Mouse (Mus musculus) heart, embryonic 10.5 days (tissue): ENCODE data around the gene Pdcd11. TPM values are rescaled to one million over a fixed set of nuclear protein-coding genes. Genes with fewer than 3 reads are reported as not detected.

Experiments
- DNase-seq: peaks from one replicate; pipeline ENCODE4 v3.0.0-alpha.2; 2017; ENCODE audit warnings: low spot score
- H3K27ac ChIP-seq: fragments of 300-500 bp; sonication (generic); 2 replicates; pipeline ENCODE4 v1.5.1; 2016; ENCODE audit warnings: mild to moderate bottlenecking
- H3K27me3 ChIP-seq: fragments of 300-500 bp; sonication (generic); 2 replicates; pipeline ENCODE4 v1.6.1; 2016; ENCODE audit warnings: mild to moderate bottlenecking; ENCODE audit not compliant: poor library complexity, insufficient read depth, severe bottlenecking
- H3K36me3 ChIP-seq: fragments of 300-500 bp; sonication (generic); 2 replicates; pipeline ENCODE4 v1.6.1; 2016; ENCODE audit warnings: mild to moderate bottlenecking, moderate library complexity
- H3K4me1 ChIP-seq: fragments of 300-500 bp; sonication (generic); 2 replicates; pipeline ENCODE4 v1.6.1; 2016; ENCODE audit warnings: mild to moderate bottlenecking
- H3K4me3 ChIP-seq: fragments of 300-500 bp; sonication (generic); 2 replicates; pipeline ENCODE4 v1.5.1; 2016; ENCODE audit warnings: mild to moderate bottlenecking, moderate library complexity
- H3K9me3 ChIP-seq: fragments of 300-500 bp; sonication (generic); 2 replicates; pipeline ENCODE4 v1.6.1; 2016; ENCODE audit warnings: mild to moderate bottlenecking, moderate library complexity
- WGBS: fragments of 180-500 bp; shearing (Covaris S2); methylation state at CpG from one replicate; pipeline ENCODE4 v1.1.7; 2016; 5-methylcytosine and 5-hydroxymethylcytosine counted together
- polyA plus RNA-seq: library from polyadenylated mRNA; unstranded; fragments of >200 nt; fragmentation: Nextera tagmentation; extraction: Ambion mirVana; gene quantifications from 2 replicates; pipeline ENCODE4 v1.2.1, GENCODE M21; 2016

Gene Pdcd11
- polyA plus RNA-seq, 1 experiment from 2014 or later: 10.2 TPM

GRCm38 (mm10) chr19:47180011-47180410 is 89.4 kb downstream of the Pdcd11 start:
- H3K4me1 ChIP-seq: peaks cover 20% of the 10 kb centered on the region
- H3K4me3 ChIP-seq: peak overlapping the region; percentile 81; the same call in 1 of the 2 replicates
- H3K36me3 ChIP-seq: no peaks in the 10 kb centered on the region
- peaks cover 60% of the 10 kb centered on the region for H3K27me3 ChIP-seq
- DNase-seq: no peak
- 17% methylated on average over 8 of the region's 8 CpGs for WGBS
- H3K9me3 ChIP-seq: peaks cover 5% of the 10 kb centered on the region; the same call in 1 of the 2 replicates
- H3K27ac ChIP-seq: no peak overlapping the region

Other genes with a start within 250 kb of the Pdcd11 start
- gene Ina, start 76.1 kb upstream of the Pdcd11 start, polyA plus RNA-seq: 0.15 and 0.60 TPM in 2 replicates
- gene Nt5c2, start 75.6 kb upstream of the Pdcd11 start, polyA plus RNA-seq: 71.8 and 86.3 TPM in 2 replicates
- 14.4 and 21.5 TPM in 2 replicates for gene Pcgf6, start 39.9 kb upstream of the Pdcd11 start, polyA plus RNA-seq
- 3.9 and 7.3 TPM in 2 replicates for gene Taf5, start 23.0 kb upstream of the Pdcd11 start, polyA plus RNA-seq
- gene Usmg5, start 121 bp upstream of the Pdcd11 start, polyA plus RNA-seq: 1,489 and 2,027 TPM in 2 replicates
- 3.8 and 5.5 TPM in 2 replicates for gene Calhm2, start 47.5 kb downstream of the Pdcd11 start, polyA plus RNA-seq
- gene Calhm1, start 53.5 kb downstream of the Pdcd11 start, polyA plus RNA-seq: not detected in 2 replicates
- not detected in 2 replicates for gene Calhm3, start 67.0 kb downstream of the Pdcd11 start, polyA plus RNA-seq
- gene Neurl1a, start 88.1 kb downstream of the Pdcd11 start, polyA plus RNA-seq: 3.4 and 5.1 TPM in 2 replicates